Mouse (Mus musculus): Measurements from ENCODE around the gene Gm20708.
A peak's percentile ranks its signal among the peaks of the same experiment; 100 is the strongest.

Gene Gm20708

DNA sequence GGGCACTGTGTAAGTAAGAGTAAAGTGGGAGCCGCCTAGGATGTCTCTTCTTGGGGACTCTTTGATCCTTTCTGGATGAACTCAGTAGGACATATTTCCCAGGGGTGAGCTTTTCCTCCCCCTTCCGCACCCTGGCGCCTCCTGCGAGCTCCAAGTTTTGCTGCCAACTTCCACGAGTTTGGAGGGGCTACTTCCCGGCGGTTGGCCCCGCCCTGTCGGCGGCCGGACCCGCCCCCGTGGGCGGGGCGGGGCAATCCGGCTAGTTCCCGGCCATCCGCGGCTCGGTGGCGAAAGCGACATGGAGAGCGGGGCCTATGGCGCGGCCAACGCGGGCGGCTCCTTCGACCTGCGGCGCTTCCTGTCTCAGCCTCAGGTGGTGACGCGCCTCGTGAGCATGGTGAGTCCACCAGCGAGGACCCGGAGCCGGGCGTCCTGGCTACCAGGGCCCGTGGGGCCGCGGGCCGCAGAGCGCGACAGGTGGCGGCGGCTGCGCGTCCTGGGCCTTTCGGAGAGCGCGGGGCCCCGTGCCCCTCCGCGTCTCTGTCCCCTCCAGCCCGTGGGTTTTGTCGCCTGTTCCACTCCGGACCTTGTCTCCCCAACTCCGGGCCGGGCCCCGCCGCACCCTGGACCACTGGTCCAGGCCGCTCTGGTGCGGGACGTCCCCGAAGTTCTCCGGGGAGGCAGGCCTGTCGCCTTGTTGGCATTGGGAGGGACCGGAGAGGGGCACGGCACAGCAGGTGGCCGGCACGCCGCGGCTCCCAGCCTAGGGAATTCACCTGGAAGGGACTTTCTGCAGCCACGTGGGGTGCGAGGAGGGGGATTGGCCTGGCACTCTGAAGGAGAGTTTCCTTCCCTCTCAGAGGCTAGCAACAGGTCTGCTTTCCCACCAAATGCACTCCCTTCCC, at the start of gene Gm20708, which contains the start of gene Syngr2:
Gene Gm20708, plus strand, starts transcription at position 262 of the 905 bp plus-strand sequence.
Gene Syngr2, plus strand, starts transcription at position 262 of the 905 bp plus-strand sequence.
- no peak for DNase-seq (ENCODE audit: low spot score in 2 of 2)

GRCm38 (mm10) chr11:117760374-117761119, 48.9 kb upstream of the Gm20708 start:
- DNase-seq (ENCODE audit: low spot score in 2 of 2): no peak

DNA sequence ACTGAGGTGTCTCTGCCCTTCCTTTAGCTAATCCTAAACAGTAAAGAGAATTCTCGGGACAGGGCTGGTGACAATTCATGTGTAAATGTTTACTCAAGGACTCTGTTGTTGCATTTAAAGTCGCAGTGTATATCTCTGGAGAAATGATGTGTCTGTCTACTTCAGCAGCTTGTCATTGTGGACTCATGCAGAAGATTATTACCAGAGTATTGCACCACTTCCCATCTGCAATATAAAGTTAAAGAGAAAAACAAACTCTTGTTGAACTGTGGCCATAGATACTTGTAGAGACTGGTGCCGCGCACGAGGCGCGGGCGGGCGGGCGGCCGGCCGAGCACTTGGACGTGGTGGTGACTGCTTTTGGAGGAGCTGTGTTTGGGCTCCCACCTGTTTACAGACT, 47.7 kb upstream of the Gm20708 start:
- no peak for DNase-seq (ENCODE audit: low spot score in 2 of 2)

DNA sequence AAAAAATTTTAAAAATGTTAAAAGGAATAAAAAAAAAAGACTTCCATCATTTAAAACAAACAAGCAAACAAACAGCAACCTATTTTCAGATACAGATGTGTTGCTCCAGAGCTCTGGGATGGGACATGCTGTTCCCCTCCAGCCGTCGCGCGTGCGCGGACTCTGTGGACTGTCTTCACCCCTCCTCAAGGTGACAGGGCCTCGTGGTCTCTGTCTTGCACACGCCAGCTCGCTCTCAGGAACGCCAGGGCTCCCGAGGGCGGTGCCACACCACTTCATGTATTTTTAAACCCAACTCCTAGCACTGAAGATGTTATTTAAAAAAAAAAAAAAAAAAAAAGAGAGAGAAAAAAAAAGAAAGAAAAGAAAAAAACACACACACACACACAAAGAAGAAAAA, 47.2 kb upstream of the Gm20708 start:
- no peak for DNase-seq (ENCODE audit: low spot score in 2 of 2)

DNA sequence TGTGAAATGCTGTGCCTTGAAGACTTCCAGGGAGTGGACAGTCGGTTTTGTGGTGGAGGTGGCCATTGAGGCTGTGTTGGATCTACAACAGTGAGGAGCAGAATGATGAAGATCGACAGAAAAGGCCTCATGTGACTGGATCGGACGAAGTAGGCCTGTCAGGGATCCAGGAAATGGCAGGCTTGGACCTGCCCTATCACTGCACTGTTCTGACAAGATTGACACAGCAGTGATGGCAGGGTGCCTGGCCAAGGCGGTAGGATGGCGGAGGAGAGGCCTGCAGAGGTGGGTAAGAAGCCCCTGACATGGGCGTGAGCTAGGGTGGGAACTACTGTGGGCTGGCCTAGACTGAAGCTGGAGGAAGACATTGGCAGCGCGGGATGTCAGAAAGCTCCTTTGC, 45.1 kb upstream of the Gm20708 start:
- no peak for DNase-seq (ENCODE audit: low spot score in 2 of 2)

DNA sequence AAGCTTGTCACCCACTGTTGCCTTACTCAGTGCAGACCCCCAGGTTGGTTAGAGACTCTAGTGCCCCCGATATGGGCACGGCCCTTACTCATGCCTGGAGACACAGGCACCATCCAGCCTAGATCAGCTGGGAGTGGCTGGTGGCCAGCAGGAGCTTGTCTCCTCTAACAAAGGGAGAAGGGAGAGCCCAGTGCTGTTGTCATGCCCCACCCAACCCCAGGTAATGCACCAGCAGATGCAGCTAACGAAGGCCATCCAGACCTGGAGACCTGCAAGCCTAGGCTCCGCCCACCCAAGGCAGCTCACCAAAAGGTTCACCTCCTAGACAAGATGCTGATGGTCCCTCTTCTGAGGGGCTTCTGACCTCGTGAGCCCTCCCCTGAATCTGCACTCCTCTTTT, 44.1 kb upstream of the Gm20708 start:
- no peak for DNase-seq (ENCODE audit: low spot score in 2 of 2)

DNA sequence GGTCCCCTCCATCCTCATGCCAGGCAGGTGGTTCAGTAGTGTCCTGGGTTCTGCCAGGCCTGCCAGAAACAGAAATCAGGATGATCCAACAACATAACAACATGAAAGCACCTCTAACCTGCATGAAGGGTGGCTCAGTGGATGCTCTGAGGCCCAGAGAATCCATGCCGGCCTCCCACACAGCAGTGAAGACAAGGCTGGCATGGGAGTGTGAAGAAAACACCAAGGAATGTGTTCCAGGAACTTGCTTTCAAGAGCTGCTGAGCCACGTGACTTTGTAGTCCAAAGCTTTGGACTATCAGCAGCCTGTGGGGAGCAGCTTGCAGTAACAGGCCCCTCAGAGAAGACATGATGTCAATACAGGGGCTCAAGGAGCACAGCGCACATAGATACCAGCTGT, 43.2 kb upstream of the Gm20708 start:
- DNase-seq (ENCODE audit: low spot score in 2 of 2): peak in 1 of 2 experiments; percentile 62

- DNase-seq (ENCODE audit: low spot score in 2 of 2): no peak
Observed at GRCm38 (mm10) chr11:117768725-117769682, 40.5 kb upstream of the Gm20708 start.

GRCm38 (mm10) chr11:117769683-117770047, 39.8 kb upstream of the Gm20708 start:
- no peak for DNase-seq (ENCODE audit: low spot score in 2 of 2)

- no peak for DNase-seq (ENCODE audit: low spot score in 2 of 2)
Observed at GRCm38 (mm10) chr11:117770407-117770806, 39.1 kb upstream of the Gm20708 start.

DNA sequence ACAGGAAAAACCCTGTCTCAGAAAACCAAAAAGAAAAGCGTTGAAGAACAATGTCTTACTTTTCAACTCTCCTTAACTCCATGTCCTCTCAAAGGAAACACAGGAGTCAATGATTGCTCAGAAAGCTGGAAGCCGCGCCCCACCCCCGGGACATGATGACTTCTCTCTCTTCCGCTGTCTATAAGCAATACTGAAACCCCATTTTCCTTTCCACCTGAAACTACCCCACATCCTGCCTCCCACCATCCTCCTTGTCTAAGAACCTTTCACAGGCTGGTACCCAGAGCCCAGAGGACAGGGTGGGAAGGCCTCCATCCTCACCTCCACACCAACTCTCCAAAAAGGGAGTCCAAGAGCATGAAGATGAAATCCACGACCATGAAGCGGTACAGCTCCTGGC, 37.1 kb upstream of the Gm20708 start:
- DNase-seq (ENCODE audit: low spot score in 2 of 2): no peak

GRCm38 (mm10) chr11:117774925-117775324, 34.5 kb upstream of the Gm20708 start:
- no peak for DNase-seq (ENCODE audit: low spot score in 2 of 2)

DNA sequence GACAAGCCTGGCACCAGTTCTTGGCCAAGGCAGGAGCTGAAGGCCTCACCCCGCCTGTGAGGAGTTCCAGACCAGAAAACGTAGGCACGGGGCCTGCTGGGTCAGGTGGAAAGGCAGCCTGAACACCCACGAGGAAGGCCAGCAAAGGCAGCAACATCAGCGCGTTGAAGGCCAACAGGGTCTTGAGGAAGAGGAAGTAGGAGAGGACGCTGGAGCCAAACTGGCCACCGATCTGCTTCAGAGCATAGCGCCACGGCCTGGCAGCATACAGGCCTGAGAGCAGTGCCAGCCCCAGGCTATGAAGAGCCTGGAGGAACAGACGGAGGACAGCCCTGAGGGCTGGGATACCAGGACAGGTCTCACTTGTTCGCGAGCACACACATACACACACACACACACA, 33.9 kb upstream of the Gm20708 start:
- DNase-seq (ENCODE audit: low spot score in 2 of 2): no peak

DNA sequence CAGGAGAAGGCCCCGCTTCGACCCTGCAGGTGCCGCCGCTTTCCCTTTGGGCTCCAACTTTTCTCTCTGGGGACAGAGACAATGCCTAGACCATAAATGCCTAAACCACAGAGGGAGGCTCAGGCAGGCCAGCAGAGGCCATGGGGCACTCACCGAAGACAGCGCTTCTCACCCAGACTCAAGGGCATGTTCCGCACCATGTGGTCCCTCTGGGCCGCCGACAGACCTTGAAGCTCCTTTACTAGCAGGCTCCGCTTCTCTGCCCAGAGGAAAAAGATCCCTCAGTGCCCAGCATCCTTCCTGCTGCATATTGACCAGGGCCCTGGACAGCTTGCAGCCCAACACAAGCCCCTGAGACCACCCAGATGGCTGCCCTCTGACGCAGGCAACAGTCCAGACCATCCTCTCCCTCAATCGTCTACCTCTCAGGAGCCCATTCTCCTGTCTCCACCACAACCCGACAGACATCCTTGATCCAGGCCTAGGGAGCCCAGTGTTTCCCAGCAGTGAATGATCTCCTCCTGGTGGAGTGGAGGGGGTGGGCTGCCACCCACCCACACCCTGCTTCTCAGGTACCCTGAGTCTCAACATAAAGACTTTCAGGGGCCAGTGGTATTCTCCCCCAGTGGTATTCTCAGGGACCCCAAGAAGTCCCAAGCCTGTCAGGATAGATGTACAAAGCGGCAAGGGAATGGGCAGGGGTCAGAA, 33.2 kb upstream of the Gm20708 start:
- no peak for DNase-seq (ENCODE audit: low spot score in 2 of 2)

DNA sequence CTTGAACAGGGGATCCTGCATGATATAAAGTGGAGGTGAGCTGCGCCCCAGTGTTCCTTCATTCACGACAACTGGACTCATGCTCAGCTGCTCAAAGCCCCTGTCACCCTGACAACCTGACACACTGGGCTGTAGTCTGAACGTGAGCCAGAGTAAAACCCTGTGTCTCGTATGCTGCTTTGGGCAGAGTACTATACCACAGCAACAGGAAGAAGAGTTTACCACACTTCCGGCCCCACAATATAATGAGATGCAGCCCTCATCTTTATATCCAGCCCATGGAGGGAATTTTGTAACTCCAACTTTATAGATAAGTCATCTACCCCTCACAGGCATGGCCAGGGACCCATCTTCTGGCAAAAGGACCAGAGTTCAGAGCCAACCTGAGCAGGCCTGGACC, 32.4 kb upstream of the Gm20708 start:
- no peak for DNase-seq (ENCODE audit: low spot score in 2 of 2)

GRCm38 (mm10) chr11:117778031-117778430, 31.4 kb upstream of the Gm20708 start:
- DNase-seq (ENCODE audit: low spot score in 2 of 2): no peak

DNA sequence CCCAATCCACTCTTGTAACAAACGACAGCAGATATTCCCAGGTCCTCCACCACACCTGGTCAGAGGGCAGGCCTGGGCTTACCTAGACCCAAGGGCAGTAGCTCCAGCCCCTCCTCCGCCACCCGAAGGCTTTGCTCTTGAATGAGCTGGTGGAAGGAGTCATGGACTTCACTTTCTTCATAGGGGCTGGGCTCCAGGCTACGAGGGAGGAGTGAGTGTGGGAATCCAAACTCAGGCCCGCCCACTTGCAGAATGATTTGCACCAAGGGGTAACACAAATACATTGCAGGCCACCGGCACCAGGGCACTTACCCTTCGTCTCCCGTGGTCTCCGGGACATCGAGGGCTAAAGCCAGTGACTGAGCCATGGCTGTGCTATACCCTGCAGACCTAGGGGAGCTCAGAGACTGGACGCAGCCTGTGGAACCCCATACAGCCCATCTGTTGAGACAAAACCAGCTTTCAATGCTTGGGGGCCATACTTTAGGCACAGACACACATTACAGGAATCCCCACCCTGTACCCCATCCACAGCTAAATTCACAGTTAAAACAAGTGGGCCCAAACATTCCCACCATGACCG, 30.5 kb upstream of the Gm20708 start:
- no peak for DNase-seq (ENCODE audit: low spot score in 2 of 2)

- no peak for DNase-seq (ENCODE audit: low spot score in 2 of 2)
Observed at GRCm38 (mm10) chr11:117779434-117780198, 29.9 kb upstream of the Gm20708 start.

- DNase-seq (ENCODE audit: low spot score in 2 of 2): no peak
Observed at GRCm38 (mm10) chr11:117780199-117780515, 29.3 kb upstream of the Gm20708 start.

GRCm38 (mm10) chr11:117780582-117781111, 28.8 kb upstream of the Gm20708 start:
- DNase-seq (ENCODE audit: low spot score in 2 of 2): no peak

Measured in frontal cortex, postnatal 36 days (tissue).